Mouse (Mus musculus): Measurements from ENCODE around the gene Phf12.

Gene Phf12

GRCm38 (mm10) chr11:77970718-77971117, 11.8 kb upstream of the Phf12 start:
- in situ Hi-C loops (cut with MboI, MseI): no loop called here

GRCm38 (mm10) chr11:77973520-77973919, 9.0 kb upstream of the Phf12 start:
- in situ Hi-C loops (cut with MboI, MseI): no loop called here

GRCm38 (mm10) chr11:77974325-77974724, 8.2 kb upstream of the Phf12 start:
- in situ Hi-C loops (cut with MboI, MseI): no loop called here

GRCm38 (mm10) chr11:77975873-77976272, 6.7 kb upstream of the Phf12 start:
- in situ Hi-C loops (cut with MboI, MseI): no loop called here

- in situ Hi-C loops (cut with MboI, MseI): no loop called here
Observed at GRCm38 (mm10) chr11:77978161-77978560, 4.4 kb upstream of the Phf12 start.

- in situ Hi-C loops (cut with MboI, MseI): no loop called here
Observed at GRCm38 (mm10) chr11:77979221-77979809, 3.2 kb upstream of the Phf12 start.

GRCm38 (mm10) chr11:77980281-77981204, 2.0 kb upstream of the Phf12 start:
- in situ Hi-C loops (cut with MboI, MseI): no loop called here

GRCm38 (mm10) chr11:77981609-77982440, 729 bp upstream of the Phf12 start:
- in situ Hi-C loops (cut with MboI, MseI): no loop called here

GRCm38 (mm10) chr11:77983191-77983936, 810 bp downstream of the Phf12 start:
- in situ Hi-C loops (cut with MboI, MseI): no loop called here

GRCm38 (mm10) chr11:77983937-77984835, 1.6 kb downstream of the Phf12 start:
- in situ Hi-C loops (cut with MboI, MseI): no loop called here

- in situ Hi-C loops (cut with MboI, MseI): loop anchor here (5.0 kb wide), 1 partner anchor 47 kb away; the partner anchor contains the start of gene Dhrs13
Observed at GRCm38 (mm10) chr11:77984836-77985231, 2.3 kb downstream of the Phf12 start.

- in situ Hi-C loops (cut with MboI, MseI): loop anchor here (5.0 kb wide), 1 partner anchor 47 kb away; the partner anchor contains the start of gene Dhrs13
Observed at GRCm38 (mm10) chr11:77985541-77986065, 3.0 kb downstream of the Phf12 start.

- in situ Hi-C loops (cut with MboI, MseI): loop anchor here (5.0 kb wide), 1 partner anchor 43 kb away; the partner anchor contains the start of gene Dhrs13
Observed at GRCm38 (mm10) chr11:77989071-77989690, 6.6 kb downstream of the Phf12 start.

GRCm38 (mm10) chr11:77995556-77995955, 13.0 kb downstream of the Phf12 start:
- in situ Hi-C loops (cut with MboI, MseI): no loop called here

- in situ Hi-C loops (cut with MboI, MseI): no loop called here
Observed at GRCm38 (mm10) chr11:78006446-78006845, 23.9 kb downstream of the Phf12 start.

GRCm38 (mm10) chr11:78019676-78020075, 37.1 kb downstream of the Phf12 start:
- in situ Hi-C loops (cut with MboI, MseI): loop anchor here (10.0 kb wide), 1 partner anchor 445 kb away; no protein-coding TSS in a partner anchor

GRCm38 (mm10) chr11:78023607-78024006, 41.1 kb downstream of the Phf12 start:
- in situ Hi-C loops (cut with MboI, MseI): no loop called here

- in situ Hi-C loops (cut with MboI, MseI): no loop called here
Observed at GRCm38 (mm10) chr11:78029240-78029639, 46.7 kb downstream of the Phf12 start.

- in situ Hi-C loops (cut with MboI, MseI): loop anchor here (5.0 kb wide), 1 partner anchor 43 kb away; no protein-coding TSS in a partner anchor
Observed at GRCm38 (mm10) chr11:78030600-78030999, 48.0 kb downstream of the Phf12 start.

Measured in regulatory T cell (primary cell).